Mouse (Mus musculus) kidney, adult 8-10 months (tissue): Measurements from ENCODE around the gene Tbcd.

Experiments used
- DNase-seq, 2 experiments: peaks; one replicate each; pipeline ENCODE4 v3.0.0; 2022

Tbcd gene

DNA sequence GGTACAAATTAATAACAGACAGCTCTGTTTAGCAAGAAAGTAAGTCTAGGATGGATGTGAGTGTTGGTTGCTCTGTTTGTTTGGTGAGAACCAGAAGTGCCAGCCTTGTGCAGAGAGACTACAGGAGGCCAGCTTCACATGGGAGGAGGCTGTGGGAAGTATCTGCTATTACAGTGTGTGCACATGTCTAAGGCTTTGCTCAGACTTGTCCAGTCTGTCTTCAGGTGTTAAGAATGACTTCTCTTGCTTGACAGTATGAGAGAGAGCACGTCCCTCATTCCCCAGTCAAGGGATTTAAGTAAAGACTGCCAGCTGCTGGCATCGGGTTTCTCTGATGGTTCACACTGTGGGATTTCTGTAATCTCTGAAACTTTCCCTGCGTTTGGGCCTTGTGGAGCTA, 149.7 kb downstream of the Tbcd start:
- DNase-seq = no peak

DNA sequence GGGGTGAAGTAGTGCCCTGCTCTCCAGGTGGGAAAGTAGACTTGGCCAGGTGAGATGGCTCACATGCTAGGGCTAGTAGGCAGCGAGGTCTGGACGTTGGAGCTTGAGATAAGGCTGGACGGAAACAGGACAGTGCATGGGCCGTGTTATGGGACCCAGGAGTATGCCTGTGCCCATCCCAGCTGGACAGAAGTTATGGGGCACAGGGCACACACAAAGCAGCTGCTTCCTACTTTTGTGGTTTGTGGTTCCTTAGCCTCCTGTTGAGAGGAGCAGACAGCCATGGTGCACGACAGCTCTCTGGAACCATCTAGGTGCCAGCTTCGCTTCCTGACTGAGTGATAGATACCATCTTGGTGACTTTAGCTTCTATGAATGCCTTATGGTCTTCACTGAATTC, 153.9 kb downstream of the Tbcd start:
- DNase-seq = no peak

DNA sequence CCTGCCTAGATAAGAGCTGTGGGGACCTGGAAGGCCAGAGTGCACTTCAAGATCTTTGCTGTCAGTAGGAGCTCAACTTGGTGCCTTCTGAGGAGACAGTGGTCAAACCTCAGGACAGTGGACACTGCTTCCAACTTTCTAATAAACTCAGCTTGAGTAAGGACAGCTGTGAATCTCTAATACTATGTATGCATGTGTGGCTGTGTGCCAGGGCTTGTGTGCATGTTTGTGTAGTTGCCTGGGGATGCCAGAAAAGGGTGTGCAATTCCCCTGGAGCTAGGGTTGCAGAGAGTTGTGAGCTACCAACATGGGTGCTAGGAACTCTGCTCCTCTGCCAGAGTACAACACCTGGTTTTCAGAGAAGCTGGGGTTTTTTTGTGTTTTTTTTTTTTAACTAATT, 159.2 kb downstream of the Tbcd start:
- DNase-seq = no peak

DNA sequence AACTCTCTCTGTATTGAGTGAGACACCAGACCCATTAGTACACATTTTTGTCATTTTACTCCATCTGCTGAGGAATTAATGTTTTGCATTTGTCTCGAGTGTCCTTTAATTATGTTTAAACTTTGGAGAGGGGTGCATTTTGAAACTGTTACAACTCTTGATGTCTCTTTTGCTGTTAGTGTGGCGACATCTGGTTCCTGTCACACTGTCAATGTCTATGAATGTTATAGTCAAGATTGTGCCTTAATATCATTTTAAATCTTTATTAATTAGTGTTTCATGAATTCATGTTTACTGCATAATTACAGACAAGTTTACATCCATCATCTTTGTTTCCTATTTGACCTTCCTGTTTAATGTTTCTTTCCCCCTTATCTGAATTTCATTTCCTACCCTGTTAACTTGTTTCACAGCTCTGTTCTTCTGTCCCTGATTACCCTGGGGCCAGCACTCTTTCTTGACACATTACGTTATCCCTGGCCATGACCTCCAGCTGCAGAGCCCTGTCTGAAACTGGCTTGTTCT, 164.3 kb downstream of the Tbcd start:
- DNase-seq = no peak

DNA sequence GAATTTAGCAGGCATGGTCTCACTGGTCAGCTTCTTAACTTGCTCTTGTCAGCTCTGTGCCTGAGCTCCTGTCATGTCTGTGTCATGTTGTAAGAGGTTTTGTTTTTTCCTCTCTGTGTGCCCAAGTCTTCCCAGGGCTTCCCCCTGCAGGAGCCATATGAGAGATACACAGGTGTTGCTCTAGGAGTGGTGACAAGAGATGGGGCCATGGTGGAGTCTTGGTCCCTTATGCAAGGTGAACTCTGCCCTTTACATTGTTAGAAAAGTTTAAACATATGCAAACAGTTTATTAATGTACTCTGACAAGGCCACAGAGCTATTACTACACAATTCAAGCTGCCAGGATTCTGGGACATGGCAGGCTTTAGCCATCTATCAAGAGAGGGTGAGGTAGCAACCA, 164.8 kb downstream of the Tbcd start:
- DNase-seq = no peak

DNA sequence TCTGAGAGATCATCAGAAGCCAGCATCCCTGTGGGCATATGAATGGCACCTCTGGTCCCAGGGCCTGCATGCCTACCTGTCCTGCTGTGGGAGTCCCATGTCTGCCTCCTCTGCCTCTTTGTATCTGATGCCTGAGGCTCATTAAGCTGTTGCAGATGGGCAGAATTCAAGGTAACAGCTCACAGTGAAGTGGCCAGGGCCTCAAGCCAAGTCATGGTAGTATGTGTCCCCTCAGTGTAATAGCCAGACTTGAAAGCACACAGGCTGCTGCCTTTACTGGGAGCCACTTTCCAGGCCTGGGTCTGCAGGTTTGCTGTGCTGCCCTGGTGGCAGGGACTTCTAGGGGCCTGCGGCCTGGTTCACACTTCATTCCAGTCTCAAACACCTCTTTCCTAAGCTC, 165.6 kb downstream of the Tbcd start:
- no peak for DNase-seq

DNA sequence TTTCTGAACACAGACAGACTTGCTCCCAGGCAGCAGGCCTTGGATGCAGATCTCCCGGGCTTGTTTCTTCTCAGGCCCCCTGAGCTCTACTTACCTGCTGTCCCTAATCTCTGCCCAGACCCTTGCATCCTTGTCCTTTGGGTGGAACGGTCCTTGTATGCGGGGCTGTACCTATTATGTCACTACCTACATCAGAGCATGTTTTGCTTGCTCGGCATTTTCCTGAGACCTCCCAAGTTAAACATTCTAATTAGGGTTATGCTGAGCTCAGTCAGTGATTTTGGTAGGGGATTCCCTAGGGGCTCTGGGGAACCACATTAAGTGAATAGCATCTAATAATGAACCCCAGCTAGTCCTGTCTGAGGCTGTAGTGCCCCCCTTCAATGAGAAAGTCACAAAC, 173.3 kb downstream of the Tbcd start:
- no peak for DNase-seq

DNA sequence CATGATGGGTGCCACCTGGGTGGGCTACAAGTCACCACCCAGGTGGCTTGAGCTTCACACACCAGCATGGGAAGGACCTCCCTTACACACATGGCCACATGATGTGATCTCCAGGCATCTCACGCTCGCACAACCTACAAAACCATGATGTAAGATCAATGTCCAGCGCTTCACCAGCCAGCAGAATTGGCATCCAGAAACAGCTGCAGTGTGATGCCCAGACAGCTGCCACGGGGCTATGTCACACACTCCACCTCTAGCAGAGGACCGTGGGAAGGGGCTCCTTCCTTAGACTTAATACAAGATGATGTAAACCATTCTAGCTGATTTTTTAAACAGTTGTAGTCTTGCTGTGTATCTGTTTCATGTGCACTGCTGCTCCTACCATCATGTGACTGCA, 175.8 kb downstream of the Tbcd start:
- no peak for DNase-seq

DNA sequence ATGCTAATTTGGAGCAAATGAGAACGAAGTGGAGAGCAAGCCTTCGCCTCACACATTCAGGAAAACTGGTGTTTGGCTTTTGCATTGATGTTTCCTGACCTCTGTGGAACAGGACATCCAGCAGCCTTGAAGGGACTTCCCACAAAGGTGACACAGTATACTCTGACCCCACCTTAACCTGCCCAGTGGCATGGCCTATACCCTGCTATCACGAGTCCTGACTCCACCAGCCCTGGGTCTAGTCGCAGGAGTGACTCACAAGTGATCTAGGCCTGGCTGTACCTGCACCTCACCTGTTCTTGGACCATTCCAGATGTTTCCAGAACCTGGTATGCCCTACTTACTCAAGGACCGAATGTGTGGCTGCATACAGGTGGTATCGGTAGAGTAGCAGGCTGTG, 177.8 kb downstream of the Tbcd start:
- DNase-seq = no peak

DNA sequence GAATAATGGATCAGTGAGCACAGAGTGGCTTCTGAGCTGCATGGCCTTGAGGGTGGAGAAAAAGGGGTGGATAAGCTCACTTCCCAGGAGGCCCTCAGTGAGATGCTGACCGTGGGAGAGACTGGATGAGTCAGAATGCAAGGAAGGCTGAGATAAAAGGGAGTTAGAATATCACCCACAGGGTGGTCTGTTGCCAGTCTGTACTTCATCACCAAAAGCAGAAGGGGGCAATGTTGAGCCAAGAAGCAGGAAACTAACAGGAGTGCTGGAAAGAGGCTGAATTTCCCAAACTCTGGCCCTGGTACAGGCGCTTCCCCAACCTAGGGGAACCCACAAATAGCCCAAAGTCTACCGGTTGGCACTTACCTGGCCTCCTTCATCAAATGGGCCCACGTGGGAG, 178.7 kb downstream of the Tbcd start:
- DNase-seq = no peak

DNA sequence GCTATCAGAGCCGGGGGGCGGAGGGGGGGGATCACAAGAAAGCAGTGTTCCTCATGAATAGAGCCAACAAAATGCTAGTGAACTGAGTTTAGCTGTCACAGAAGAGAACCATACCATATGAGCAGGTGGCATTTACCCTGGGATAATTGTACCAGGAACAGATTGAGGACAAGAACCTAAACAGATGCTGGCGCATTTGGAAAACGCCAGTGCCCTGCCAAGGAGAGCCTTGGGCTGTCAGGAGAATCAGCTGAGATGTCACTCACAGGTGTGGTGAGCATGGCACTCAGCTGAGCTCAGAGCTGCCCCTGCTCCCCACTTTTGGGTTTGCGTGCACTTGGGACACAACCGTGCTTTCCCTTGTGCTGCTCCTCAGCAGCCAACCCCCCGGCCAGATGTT, 179.7 kb downstream of the Tbcd start:
- DNase-seq = no peak

DNA sequence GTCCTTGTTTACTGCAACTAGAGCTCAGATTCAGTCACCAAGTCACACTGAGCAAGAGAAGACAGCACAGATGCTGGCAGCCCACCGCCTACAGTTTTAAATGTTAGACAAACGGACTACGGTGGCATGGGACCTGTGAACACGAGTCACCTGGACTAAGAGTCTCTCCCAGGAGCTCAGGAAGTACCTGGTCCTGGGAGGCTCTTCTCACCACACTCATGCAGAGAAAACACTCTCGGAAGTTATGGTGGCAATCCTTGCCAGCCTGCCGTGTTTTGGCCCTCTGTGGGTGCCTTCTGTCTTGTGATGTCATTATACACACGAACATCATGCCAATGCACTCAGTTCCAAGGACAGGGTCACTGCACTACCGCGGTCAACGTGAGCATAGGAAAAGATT, 184.9 kb downstream of the Tbcd start:
- no peak for DNase-seq

DNA sequence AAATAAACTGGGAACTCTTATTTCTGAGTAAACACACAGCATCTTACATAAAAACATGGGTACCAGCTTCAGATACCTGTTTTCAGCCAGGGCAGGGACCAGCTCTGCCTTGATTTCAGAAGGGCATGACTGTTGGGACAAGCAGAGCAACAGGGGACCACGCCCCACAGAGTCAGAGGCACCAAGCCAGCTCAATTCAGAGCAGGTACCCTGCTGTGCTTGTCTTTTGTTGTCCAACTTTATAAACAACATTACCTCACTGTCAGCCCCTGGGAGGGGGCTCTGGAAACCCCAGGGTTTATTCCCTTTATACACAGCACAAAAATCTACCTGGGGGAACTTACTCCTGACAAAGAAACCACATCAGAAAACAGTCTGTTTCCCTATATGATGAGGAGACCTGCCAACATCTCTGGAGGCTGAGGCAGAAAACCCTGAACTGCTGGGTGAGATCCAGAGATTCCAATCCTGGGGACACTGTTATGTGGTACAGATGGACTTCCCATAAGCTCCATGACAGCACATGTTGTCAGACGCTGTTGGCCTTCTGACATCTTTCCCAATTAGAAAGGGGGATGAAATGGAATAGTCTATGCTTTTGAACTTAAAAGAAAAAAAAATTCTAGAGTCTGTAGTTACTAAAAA, 189.9 kb downstream of the Tbcd start:
- no peak for DNase-seq

DNA sequence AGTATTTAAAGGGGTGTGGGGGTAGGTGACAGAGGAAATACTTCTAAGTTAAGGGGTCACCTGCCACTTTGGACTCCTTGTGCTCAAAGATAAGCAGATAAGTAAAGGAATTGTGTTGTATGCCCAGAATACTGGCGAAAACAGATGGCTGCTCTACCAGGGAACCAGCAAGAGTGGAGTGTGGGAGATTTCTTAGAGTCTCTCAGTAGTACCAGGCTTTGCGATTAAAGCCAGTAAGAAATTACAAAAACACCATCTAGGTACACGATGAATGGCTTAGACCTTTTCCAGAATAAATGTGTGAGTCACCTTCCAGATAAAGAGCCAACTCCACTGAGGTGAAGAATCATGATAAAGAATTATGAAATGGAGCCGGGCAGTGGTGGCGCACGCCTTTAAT, 193.6 kb downstream of the Tbcd start:
- DNase-seq = no peak

DNA sequence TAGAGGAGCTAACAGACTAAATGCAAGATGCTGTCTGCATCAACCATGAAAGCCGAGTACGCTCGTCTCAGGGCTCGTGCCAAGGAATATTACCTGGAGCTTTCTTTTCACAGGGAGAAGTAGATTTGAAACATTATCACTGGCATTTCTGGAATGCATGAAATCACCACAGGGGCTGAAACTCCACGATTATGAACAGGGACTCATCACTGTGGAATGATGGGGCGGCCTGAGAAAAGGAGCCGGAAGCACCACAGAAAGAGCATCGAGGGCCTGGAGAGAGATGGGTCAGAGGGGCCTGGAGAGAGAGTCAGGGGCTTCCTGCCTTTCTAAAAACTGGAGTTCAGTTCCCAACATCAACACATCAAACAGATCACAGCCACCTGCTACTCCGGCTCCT, 195.6 kb downstream of the Tbcd start:
- DNase-seq = no peak

DNA sequence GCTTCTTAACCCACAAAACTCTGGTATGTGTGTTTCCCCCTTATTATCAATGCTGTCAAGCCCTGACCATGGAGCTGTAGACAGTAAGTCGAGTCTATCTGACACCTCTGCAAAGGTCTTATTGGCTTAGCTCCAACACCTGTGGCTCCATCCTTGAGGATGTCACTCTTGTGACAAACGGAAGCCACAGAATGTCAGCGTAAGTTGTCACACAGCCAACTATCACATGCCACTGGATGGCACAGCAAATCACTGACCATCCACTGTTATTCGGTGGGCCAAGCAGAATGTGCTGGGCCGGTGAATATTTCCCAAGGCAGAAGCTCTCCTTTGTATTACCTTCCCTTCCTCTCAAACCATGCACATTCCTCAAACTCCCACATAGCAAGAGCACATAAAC, 196.4 kb downstream of the Tbcd start:
- DNase-seq = no peak

DNA sequence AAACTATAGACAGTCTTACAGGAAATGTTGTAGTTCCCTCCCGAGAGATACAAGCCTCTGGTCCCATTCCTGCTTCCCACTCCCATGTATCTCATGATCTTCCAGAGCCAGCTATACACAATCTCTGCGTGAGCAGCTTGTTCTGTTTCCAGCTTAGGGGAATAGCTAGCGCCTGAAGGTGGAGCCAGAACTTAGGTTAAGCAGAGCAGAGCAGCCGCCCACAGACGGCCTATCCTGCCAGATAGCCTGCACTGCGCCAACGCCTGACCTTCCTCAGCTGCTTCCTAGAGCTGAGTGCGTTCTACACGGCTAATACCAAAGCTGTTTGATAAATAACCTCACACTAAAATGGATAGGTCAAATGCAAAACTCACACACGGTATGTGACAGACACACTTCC, 198.2 kb downstream of the Tbcd start:
- peak in 1 of 2 experiments; percentile 6 for DNase-seq

DNA sequence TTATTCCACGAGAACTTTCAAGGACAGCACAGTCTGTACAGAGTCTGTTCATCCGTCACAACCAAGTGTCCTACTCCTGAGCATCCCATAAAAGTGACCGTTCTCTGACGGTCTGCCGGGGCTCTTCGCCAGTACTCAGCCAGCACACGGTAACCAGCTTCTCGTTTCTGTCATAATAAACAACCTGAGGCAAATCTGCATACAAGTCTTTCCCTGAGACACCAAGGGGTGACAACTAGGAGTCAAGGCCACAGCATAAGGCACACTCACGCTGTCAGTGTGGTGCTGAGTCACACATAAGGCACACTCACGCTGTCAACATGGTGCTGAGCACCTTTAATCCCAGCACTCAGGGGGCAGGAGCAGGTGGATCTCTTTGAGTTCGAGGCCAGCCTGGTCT, 198.9 kb downstream of the Tbcd start:
- no peak for DNase-seq

DNA sequence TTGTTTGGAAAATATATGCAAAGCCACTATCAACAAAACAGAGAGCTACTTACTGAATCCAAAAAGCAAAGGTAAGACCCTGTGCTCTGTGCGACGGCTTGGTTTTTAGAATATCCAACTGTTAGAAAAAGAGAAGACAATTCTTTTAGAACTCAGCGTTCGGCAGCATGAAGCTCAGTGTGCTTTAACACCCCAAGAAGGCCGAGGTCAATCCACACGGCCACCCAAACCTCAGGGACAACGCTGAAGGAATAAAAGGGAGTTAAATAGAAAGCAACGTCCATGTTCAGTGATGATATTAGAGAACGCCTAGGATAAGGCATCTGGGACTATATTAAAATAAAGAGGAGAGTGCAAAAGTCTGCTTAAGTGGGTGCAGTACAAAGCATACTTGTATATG, 199.8 kb downstream of the Tbcd start:
- no peak for DNase-seq

DNA sequence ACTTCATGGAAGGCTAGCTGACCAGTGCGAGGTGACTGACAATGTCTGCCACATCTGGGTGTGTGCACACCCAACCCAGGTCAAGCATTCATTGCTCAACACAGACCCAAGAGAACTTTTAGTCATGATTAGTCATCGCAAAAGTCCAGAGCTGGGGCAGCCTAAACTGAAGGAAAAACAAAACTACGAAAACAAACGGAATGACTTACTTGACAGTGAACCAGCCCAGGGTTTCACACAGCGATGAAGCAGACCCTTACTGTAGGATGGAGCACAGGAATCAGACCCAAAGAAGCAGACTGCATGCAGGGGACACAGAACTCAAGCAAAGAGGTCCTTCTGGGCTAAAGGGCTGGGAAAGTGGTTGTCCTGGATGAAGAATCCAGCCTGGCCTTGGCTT, 200.2 kb downstream of the Tbcd start:
- no peak for DNase-seq

DNA sequence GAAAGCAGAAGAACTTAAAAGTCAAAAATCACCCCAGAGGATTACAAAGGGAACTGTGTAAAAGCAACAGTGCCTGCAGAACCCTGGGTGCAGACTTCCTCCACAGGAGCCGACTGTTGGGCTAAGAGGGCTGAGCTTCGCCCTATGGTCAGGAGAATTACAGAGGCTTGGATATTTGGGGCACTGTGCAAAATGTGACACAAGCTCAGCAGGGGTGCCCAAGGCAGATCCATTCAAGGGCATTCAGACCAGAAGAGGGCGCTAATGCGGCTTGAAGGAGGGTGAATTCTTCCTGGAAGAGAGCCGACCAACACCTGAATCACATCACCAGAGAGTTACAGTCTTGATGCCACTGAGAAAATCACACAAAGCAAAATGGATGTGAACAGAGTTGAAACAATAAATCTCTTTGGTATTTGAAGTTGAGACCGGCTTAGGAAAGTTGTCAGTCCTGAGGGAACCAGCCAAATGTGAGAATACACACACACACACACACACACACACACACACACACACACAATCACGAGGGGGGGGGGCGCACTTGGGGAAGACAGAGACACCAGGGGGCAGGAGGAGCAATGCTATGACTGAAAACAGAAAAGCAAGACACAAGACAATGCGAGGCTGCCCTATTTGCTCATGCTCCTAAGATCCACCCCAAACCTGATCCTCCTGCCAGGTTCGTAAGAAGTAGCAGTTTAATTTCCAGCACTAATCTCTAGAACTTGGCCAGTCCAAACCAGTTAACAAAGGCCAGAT, 201.0 kb downstream of the Tbcd start:
- peak; percentile 73 to 84 for DNase-seq

DNA sequence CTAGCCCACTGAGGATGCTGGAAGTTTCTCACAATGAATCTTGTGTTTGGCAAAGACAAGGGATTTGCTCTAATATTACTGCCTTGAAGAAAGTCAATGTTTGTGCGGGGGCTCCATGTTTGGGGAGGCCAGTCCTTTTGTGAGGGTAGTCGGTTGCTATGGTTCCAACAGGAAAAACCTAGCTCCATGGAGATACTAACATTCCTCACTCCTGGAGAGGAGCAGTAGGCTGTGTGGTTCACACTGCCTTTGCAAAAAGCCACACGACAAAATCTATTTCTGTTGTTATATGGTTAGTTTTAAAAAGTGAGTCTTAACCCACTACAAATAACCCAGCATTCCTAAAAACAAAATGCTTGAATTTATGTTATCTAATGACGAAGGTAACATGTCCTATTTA, 201.9 kb downstream of the Tbcd start:
- no peak for DNase-seq

DNA sequence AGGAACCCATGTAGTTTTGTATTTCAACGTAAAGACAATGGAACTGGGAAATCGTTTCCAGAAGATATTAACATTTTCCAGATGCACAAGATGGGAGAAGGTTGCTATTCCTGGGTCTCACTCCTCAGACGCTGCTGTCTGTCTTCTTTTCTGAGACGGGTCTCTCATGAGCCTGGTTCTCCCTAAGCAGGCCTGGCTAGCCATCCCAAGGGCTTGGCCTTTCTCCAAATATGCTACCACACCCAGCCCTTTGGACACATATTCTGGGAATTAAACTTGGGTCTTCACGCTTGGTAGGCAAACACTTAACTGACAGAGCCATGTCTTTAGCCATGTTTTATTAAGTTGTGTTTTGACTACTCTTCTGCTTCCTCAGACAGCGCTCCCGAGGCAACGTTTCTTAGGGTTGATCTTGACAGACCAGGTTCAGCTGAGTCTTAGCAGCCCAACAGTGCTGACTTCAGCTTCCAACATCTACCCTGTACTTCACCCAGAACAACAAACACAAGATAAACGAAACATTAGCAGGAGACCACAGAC, 202.7 kb downstream of the Tbcd start:
- DNase-seq = no peak

DNA sequence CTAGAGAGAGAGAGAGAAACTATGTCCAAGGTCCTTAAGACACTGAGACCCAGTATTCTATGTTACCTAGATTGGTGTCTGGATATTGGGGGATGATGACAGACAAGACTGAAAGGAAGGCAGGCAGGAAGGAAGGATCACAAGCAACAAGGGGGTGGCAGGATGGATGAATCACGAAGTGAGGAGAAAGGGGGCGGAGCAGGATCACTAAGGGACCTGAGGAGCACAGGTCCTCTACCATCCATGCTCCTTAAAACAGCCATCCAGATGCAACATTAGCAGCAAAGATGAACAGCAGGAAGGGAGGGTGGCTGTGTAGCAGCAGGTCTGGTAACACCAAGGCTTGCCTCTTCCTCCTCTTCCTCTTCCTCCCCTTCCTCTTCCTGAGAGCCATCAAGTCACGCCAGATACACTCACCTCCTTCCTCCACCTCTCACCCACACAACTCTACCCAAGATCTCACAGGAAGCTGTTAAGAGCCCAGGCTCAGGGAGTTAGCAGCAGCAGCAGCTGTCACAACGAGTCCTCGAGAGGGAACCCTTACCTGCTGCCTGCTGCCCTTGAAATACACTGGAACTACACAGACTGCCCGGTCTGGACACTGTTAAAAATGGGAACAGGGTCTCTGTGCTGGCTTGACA, 203.5 kb downstream of the Tbcd start:
- DNase-seq = no peak
